Mouse (Mus musculus) cerebellum, adult 9-11 months (tissue): ENCODE results near the gene Ina.

ENCODE experiments used
- DNase-seq: peaks from one replicate; pipeline ENCODE4 v3.0.0; 2022

Gene Ina

GRCm38 (mm10) chr19:47067096-47067882, 52.8 kb downstream of the Ina start, which contains the start of gene Taf5:
Gene Taf5, plus strand, starts transcription at chr19:47067746.
- DNase-seq = peak; percentile 97

GRCm38 (mm10) chr19:47067924-47068611, 53.6 kb downstream of the Ina start:
- peak; percentile 81 for DNase-seq
